Mouse (Mus musculus): ENCODE data around the gene Zic1. TPM values are rescaled to one million over a fixed set of nuclear protein-coding genes. Genes with fewer than 3 reads are reported as not detected.

Zic1 gene
- polyA plus RNA-seq, 1 experiment, result 1.6 TPM

DNA sequence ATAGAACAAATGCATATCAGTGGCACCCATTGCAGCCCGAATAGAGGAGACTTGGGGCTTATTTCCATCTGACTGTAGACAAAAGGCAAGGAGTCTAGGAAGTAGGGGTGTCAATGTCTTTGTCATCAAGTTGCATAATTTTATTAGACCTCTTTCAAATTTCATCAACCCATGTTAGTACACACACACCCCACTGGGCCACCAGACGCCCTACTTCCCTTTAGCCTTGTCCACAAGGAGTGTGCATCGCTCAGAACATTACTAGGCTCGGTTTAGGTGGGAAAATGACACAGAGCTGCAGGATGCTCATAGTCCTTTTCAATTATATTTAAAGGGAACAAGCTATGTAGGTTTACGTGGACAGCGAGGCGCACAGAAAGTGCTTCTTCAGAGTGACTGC is 34.4 kb upstream of the Zic1 start:
- 19% methylated on average over 7 of the region's 7 CpGs for WGBS
- no peak overlapping the region for H3K4me3 ChIP-seq (replicated peaks; ENCODE audit: extremely low read depth, low read depth, low read length)
- no peak for DNase-seq
- no peak for TF ChIP-seq POLR2A (IDR thresholded peaks at IDR 0.05; ENCODE audit: borderline replicate concordance, extremely low read depth, low read depth, low read length)
- TF ChIP-seq CTCF (IDR thresholded peaks at IDR 0.05; ENCODE audit: insufficient read depth, low read length), result no peak
- no peaks in the 10 kb centered on the region for H3K4me1 ChIP-seq (ENCODE audit: control insufficient read depth, insufficient read depth, low read length)

DNA sequence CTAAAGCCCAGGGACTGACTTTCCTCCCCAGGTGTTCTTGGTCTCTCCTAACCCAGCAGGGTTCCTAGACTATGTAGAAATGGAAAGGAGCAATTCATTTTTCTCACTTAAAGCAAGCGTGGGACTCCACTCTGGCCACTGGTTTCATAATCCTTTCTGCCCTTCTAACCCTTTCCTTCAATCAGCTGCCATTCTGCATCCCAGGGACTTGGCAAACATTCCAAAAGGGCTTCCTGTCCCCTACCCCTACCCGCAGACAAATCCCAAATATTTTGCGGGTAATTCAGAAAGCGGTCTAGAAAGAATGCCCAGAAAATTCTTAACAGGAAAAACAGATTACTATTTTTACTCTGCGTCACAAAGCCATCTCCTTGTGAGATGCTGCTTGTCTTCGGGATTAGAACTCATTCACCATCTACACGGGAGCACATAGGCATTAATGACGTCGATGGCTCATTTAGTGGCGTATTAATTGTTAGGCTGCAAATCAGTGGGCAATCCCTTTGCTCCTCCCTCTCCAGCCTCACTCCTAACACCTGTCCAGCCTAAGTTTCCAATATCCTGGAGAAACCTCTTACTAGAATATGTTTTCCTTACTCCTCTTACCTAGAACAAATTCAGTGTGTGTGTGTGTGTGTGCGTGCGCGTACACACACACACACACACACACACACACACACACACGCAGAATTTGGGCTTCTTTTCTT is 29.6 kb upstream of the Zic1 start:
- no peaks in the 10 kb centered on the region for H3K4me1 ChIP-seq (ENCODE audit: control insufficient read depth, insufficient read depth, low read length)
- 7% methylated on average over 14 of the region's 14 CpGs for WGBS
- TF ChIP-seq CTCF (IDR thresholded peaks at IDR 0.05; ENCODE audit: insufficient read depth, low read length), result no peak
- no peak for TF ChIP-seq POLR2A (IDR thresholded peaks at IDR 0.05; ENCODE audit: borderline replicate concordance, extremely low read depth, low read depth, low read length)
- DNase-seq, result no peak
- H3K4me3 ChIP-seq (replicated peaks; ENCODE audit: extremely low read depth, low read depth, low read length), result no peak overlapping the region

DNA sequence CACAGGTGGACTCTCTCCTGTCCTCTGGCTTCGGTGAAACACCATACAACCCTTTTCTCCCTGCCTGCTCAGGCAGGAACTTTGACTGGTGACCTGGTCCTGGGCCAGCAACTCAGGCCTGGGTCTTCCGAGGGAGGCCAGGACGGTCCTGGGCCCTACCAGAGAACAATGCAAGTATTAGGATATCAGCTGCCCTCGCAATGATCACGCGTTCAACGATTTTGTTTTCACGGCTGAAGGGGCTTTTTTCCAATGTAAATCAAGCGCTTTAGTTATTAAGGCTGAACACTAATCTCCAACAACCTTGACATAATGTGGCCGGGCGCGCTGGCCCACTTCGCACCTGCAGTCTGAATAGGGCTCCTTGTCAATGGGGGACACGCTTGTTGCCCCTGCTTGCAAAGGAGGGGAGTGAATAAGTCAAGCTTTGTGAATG is 28.6 kb upstream of the Zic1 start:
- H3K4me1 ChIP-seq (ENCODE audit: control insufficient read depth, insufficient read depth, low read length), result no peaks in the 10 kb centered on the region
- 6% methylated on average over 14 of the region's 14 CpGs for WGBS
- DNase-seq, result no peak
- H3K4me3 ChIP-seq (replicated peaks; ENCODE audit: extremely low read depth, low read depth, low read length), result no peak overlapping the region
- TF ChIP-seq POLR2A (IDR thresholded peaks at IDR 0.05; ENCODE audit: borderline replicate concordance, extremely low read depth, low read depth, low read length) (no peak), CTCF (IDR thresholded peaks at IDR 0.05; ENCODE audit: insufficient read depth, low read length) (no peak)

DNA sequence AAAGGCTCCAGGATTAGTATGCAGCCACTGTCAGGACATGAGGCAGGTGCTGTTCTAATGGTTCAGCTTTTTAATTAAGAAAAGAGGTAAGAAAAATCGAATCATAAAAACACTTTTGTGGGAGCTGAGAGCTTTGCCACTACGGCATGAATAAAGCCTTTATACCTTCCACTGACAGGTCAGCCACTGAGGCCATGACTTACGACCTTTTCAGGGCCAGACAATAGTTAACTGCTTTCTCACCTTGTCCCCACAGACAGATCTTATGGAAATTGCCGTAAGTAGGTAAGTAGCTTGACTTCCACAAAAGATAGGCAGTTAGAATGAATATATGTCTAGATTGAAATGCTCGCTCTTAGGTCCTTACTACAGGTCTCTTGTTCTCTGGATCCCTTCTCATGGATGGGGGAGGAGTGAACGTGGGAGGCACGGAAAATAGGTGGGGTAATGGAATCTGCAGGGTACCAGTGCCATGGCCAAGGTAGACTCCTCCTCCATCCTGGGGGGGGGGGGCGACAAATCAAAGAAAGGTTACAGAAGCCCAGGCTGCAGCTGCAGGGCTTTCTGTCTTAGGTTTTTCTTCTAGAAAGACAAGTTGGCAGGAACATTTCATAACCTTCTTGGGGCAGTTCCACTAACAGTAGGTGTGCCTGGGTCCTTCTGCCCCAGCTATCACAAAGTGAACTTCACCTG is 27.9 kb upstream of the Zic1 start:
- DNase-seq, result no peak
- WGBS, result 7% methylated on average over 8 of the region's 8 CpGs
- TF ChIP-seq POLR2A (IDR thresholded peaks at IDR 0.05; ENCODE audit: borderline replicate concordance, extremely low read depth, low read depth, low read length) (no peak), CTCF (IDR thresholded peaks at IDR 0.05; ENCODE audit: insufficient read depth, low read length) (no peak)
- H3K4me3 ChIP-seq (replicated peaks; ENCODE audit: extremely low read depth, low read depth, low read length), result no peak overlapping the region
- no peaks in the 10 kb centered on the region for H3K4me1 ChIP-seq (ENCODE audit: control insufficient read depth, insufficient read depth, low read length)

DNA sequence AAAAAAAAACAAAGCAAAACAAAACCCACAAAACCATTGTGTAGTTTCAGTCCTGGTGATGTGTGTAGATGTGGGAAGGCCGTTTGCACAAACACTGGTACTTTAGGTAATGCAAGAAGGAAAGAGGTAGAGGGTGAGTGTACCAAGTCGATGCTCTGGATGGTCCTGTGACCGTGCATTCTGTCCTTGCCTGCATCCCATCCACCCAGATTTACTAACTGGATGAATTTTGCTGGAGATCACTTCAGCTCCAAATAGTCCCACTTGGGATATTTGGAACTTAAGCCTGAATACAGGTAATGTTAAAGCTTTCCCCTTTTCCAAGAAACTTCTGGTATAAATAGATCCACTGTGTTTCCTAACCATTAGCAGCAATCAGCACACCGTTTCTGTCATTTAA is 22.6 kb upstream of the Zic1 start:
- TF ChIP-seq POLR2A (IDR thresholded peaks at IDR 0.05; ENCODE audit: borderline replicate concordance, extremely low read depth, low read depth, low read length) (no peak), CTCF (IDR thresholded peaks at IDR 0.05; ENCODE audit: insufficient read depth, low read length) (no peak)
- Histone ChIP-seq H3K4me3 (replicated peaks; ENCODE audit: extremely low read depth, low read depth, low read length) (no peak overlapping the region), H3K4me1 (ENCODE audit: control insufficient read depth, insufficient read depth, low read length) (no peaks in the 10 kb centered on the region)
- no peak for DNase-seq
- WGBS, result 1% methylated on average over 4 of the region's 4 CpGs

DNA sequence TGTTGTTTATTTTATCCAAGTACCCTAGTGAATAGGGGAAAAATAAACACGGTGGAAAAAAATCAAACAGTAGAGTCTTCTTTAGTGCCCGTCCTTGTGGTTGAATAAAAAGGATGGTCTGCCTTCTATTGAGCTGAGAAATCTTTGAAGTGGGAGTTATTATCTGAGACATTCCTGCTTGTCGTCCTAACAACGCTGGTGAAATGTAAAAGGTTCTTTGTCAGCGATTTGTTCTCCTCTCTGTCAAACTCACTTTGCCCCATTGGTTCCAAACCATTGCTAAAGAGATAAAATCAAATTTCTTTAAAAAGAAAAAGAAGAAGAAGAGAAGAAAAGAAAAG is 22.1 kb upstream of the Zic1 start:
- DNase-seq, result no peak
- WGBS, result 4% methylated on average over 5 of the region's 5 CpGs
- H3K4me1 ChIP-seq (ENCODE audit: control insufficient read depth, insufficient read depth, low read length), result no peaks in the 10 kb centered on the region
- H3K4me3 ChIP-seq (replicated peaks; ENCODE audit: extremely low read depth, low read depth, low read length), result no peak overlapping the region
- TF ChIP-seq CTCF (IDR thresholded peaks at IDR 0.05; ENCODE audit: insufficient read depth, low read length) (no peak), POLR2A (IDR thresholded peaks at IDR 0.05; ENCODE audit: borderline replicate concordance, extremely low read depth, low read depth, low read length) (no peak)

DNA sequence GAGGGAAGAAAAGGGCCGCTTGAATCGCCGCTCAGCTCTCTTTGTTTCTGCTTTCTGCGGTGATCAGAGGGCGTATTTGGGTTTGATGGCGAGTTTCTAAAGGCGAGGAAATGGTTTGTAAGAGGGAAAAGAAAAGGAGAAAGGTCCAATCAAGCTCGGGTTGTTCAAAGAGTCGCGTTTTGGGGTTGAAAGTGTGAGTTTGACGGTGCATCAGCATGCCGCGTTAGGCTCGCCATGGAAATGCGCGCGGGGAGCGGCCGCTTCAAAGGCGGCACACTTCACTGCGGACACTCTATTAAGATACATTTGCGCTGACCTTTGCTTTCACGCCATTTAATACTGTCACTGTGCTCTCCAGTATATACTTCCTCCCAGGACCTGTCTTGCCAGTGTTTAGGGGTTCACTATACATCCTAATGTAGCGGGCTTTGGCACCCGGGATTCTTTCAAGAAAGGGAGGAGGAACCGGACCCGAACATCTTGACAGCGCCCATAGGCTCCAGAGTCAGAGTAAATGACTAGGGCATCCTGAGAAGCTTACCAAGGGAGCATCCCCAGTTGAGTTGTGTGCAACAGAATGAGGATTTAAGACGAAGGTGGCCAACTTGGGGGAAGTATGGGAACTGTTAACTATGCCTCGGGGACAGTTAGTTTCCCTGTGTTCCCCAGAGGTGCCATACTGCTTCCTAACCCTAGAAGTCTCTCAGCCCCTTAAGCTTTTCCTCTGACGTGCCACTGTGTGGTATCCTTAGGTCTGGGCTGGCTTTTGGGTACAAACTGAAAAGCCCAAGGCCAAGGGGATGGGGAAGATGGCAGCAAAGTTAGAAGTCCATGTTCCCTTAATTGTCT is 21.5 kb upstream of the Zic1 start:
- 2% methylated on average over 31 of the region's 31 CpGs for WGBS
- no peaks in the 10 kb centered on the region for H3K4me1 ChIP-seq (ENCODE audit: control insufficient read depth, insufficient read depth, low read length)
- H3K4me3 ChIP-seq (replicated peaks; ENCODE audit: extremely low read depth, low read depth, low read length), result no peak overlapping the region
- DNase-seq, result no peak
- TF ChIP-seq CTCF (IDR thresholded peaks at IDR 0.05; ENCODE audit: insufficient read depth, low read length) (no peak), POLR2A (IDR thresholded peaks at IDR 0.05; ENCODE audit: borderline replicate concordance, extremely low read depth, low read depth, low read length) (no peak)

DNA sequence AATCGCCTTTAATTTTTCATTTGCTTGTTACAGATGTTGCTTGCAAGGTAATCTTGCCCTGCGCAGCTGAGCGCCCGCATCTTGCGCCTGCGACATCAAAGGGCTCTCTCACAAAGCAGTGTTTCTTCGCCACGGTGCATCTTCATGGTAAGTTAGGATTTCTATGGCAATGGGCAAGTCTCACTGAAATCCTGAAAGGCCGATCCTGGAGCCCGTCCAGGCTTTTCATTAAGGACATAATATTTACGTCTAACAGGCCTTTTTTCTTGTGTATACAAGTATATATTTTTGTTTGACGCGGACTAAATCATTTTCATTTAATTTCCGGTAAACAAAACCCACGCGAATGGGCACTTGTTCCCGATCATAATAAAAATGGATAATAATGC is 20.9 kb upstream of the Zic1 start:
- Histone ChIP-seq H3K4me1 (ENCODE audit: control insufficient read depth, insufficient read depth, low read length) (no peaks in the 10 kb centered on the region), H3K4me3 (replicated peaks; ENCODE audit: extremely low read depth, low read depth, low read length) (no peak overlapping the region)
- TF ChIP-seq POLR2A (IDR thresholded peaks at IDR 0.05; ENCODE audit: borderline replicate concordance, extremely low read depth, low read depth, low read length), result no peak
- no peak for TF ChIP-seq CTCF (IDR thresholded peaks at IDR 0.05; ENCODE audit: insufficient read depth, low read length)
- DNase-seq, result no peak
- 6% methylated on average over 17 of the region's 17 CpGs for WGBS

DNA sequence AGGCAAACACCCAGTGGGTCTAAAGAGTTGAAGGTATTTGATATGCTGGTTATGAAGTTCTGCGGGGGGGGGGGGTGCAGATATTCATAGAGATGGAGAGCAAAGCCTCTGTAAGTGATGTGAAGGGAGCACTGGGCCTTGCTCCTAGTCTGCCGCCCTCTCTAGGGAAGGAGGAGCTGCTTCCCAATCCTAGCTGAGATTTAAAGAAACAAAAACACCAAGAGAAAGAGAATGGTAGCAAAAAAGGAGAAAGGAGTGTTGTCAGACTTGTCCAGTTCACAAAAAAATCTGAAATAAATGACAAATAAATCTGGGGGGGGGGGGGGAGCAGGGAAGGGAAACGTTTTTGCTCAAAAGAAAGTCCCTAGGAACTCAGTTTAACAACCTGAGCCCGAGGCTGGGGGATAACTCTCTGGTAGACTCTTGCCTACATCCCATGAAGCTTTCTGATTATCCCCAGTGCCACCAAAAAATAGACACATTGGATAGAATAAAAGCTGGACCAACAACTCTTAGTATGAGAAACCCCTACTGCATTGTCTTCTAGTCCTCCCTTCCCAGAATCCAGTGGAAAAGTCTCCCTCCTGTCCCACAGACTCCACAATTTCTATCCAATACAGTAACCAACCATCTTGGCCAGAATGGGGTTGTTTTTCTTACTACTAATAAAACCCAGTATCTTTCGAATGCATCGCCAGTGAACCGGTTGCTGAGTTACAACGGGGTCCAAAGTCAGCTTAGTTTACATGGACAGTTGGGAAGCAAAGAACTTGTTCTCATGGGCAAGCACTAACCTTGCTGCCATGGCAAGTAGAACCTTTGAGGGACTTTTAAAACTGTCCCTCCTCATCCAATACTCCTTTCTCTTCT is 20.2 kb upstream of the Zic1 start:
- DNase-seq, result no peak
- Histone ChIP-seq H3K4me3 (replicated peaks; ENCODE audit: extremely low read depth, low read depth, low read length) (no peak overlapping the region), H3K4me1 (ENCODE audit: control insufficient read depth, insufficient read depth, low read length) (no peaks in the 10 kb centered on the region)
- 5% methylated on average over 8 of the region's 8 CpGs for WGBS
- no peak for TF ChIP-seq CTCF (IDR thresholded peaks at IDR 0.05; ENCODE audit: insufficient read depth, low read length)
- TF ChIP-seq POLR2A (IDR thresholded peaks at IDR 0.05; ENCODE audit: borderline replicate concordance, extremely low read depth, low read depth, low read length), result no peak
